9 mouse cellular contexts compared by ENCODE assay signal in genomic region chr3:40682404-40682803, GRCm38 (mm10). TPM values are rescaled to one million over a fixed set of nuclear protein-coding genes. Genes with fewer than 3 reads are reported as not detected.
DNase-seq lines count a peak whose midpoint lies in the region; ATAC-seq lines count a peak whose summit lies in the region.
"Had no signal": no experiment of that assay in that cellular context is flagged by ENCODE, and none has a peak within 500 bp of the region (broad histone marks: within the 10 kb centered on the region; RNA-seq: fewer than 3 reads in every experiment).

No protein-coding gene starts in this region.

- peak overlapping the region; percentile 43 for H3K4me2 ChIP-seq in heart, embryonic 11.5 days

- no peaks in the 10 kb centered on the region for H3K36me3 ChIP-seq in heart, embryonic 11.5 days (ENCODE audit: control insufficient read depth, insufficient read depth, low read length)

- H3K9ac ChIP-seq in heart, embryonic 11.5 days (ENCODE audit: low read depth, low read length) = peak overlapping the region; percentile 36
- H3K9ac ChIP-seq: liver, embryonic 14.5 days had no signal

- H3K9me3 ChIP-seq in heart, embryonic 11.5 days (replicated peaks; ENCODE audit: control insufficient read depth, low read length) = no peaks in the 10 kb centered on the region

- DNase-seq in frontal cortex, postnatal 25 days (ENCODE audit: low spot score in 2 of 2) = no peak
- peak; percentile 46 for DNase-seq in urinary bladder, postnatal 14 days (ENCODE audit: low spot score)
- no peak for DNase-seq in urinary bladder, postnatal 10 days (ENCODE audit: low spot score)
- no peak for DNase-seq in c-Kit-positive CD71-positive TER-119-positive erythroid progenitor cells, embryonic 14.5 days (ENCODE audit: low spot score)
- DNase-seq in thymus, postnatal 4 days = no peak
- no peak for DNase-seq in thymus, postnatal 25 days

- H3K27ac ChIP-seq in heart, embryonic 11.5 days (ENCODE audit: low read depth, low read length) = peak overlapping the region; percentile 38
- H3K27ac ChIP-seq: liver, embryonic 14.5 days had no signal

- H3K4me1 ChIP-seq in heart, embryonic 11.5 days (ENCODE audit: control insufficient read depth, insufficient read depth, low read length) = peaks cover 27% of the 10 kb centered on the region

- ATAC-seq in frontal cortex, adult (ENCODE audit: low TSS enrichment) = peak; percentile 91
- no peak; the same call in 1 of the 2 replicates for ATAC-seq in heart, embryonic 11.5 days (replicated peaks; ENCODE audit: insufficient number of reproducible peaks, low FRiP score, low TSS enrichment)

- H3K27me3 ChIP-seq in heart, embryonic 11.5 days (ENCODE audit: control insufficient read depth, insufficient read depth, low read length) = no peaks in the 10 kb centered on the region

- no peak overlapping the region for H3K4me3 ChIP-seq in heart, embryonic 11.5 days (ENCODE audit: low read depth, low read length)

- 25% methylated on average over 11 of the region's 11 CpGs for WGBS in heart, embryonic 11.5 days (ENCODE audit: insufficient replicate concordance)

RNA-seq across cellular contexts. Expression of gene Slc25a31, which starts 26.3 kb away (rescaled TPM):
- polyA plus RNA-seq in heart, embryonic 11.5 days (2014; fragmentation: Nextera tagmentation; extraction: Ambion mirVana) = 0.56 and 0.66 TPM in 2 replicates
